Mouse (Mus musculus): ENCODE measurements around the gene Epsti1. TPM values are rescaled to one million over a fixed set of nuclear protein-coding genes. Genes with fewer than 3 reads are reported as not detected.
"Not testable (repeated sequence)": the region's sequence is repeated elsewhere in the genome, so short reads cannot be mapped to it uniquely, and the experiment has no call there.

Epsti1 gene
- polyA plus RNA-seq, 1 experiment = 19.8 TPM

- Histone ChIP-seq H3K36me3 (ENCODE audit: control insufficient read depth, insufficient read depth, low read length) (no peaks in the 10 kb centered on the region), H3K27ac (ENCODE audit: insufficient read depth, low read depth, low read length) (no peak overlapping the region), H3K4me1 (ENCODE audit: control insufficient read depth, insufficient read depth, insufficient read length, low read length) (no peaks in the 10 kb centered on the region), H3K27me3 (ENCODE audit: control insufficient read depth, insufficient read depth, low read length) (no peaks in the 10 kb centered on the region), H3K4me3 (ENCODE audit: low read depth, low read length) (no peak overlapping the region)
- 67% methylated on average over 6 of the region's 6 CpGs for WGBS
- no peak for TF ChIP-seq POLR2A (IDR thresholded peaks at IDR 0.05; ENCODE audit: low read depth, low read length)
- TF ChIP-seq CTCF (IDR thresholded peaks at IDR 0.05; ENCODE audit: extremely low read depth, insufficient read length, insufficient replicate concordance, low read depth, low read length) = no peak
These were observed 32.6 kb upstream of the Epsti1 start for GRCm38 (mm10) chr14:77871380-77871975.

DNA sequence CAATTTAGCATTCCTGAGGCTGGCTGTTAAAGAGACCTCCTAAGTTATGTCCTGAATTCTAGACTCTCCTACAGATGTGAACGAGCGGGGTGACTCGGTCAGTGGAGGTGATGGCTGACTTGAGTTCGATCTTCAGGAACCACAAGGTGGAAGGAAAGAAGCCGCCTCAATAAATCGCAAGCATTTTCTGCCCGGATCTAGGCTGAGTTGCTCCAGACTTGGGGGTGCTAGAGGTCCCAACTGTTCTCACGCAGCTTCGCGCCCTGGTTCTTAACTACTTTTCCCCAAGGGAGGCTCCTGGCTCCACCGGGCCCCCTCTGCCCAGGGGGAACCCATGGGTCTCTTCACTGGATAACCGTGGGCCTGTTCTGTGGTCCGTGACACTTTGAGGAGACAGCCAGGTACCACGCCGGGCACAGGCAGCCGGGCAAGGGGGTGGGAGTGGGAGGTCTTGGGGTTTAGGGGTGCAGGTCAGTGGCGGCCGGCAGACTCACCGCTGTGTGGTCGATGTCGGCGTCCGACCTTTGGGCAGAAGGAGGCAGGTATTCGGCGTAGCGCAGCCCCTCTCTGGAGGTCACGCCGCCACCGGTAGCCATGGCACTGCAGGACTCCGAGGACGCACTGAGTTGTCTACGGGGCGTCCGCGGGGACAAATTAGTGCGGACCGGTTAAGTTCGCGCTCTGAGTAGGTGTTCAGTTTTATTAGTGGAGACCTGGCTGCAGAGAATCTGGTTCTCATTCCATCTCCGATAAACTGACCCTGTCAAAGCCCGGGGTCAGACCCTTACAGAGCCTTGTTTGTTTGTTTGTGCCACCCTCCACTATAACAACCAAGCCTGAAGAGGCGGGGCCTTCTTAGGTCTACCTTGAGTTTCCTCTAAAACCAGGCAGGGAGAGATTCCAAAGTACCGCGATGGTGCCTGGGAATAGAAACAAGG is 29.5 kb upstream of the Epsti1 start, which contains the start of gene Dnajc15:
Gene Dnajc15 (minus strand): TSS at position 822 of the 938 bp plus-strand sequence.
- H3K27me3 ChIP-seq (ENCODE audit: control insufficient read depth, insufficient read depth, low read length) = no peaks in the 10 kb centered on the region
- no peaks in the 10 kb centered on the region for H3K36me3 ChIP-seq (ENCODE audit: control insufficient read depth, insufficient read depth, low read length)
- H3K27ac ChIP-seq (ENCODE audit: insufficient read depth, low read depth, low read length) = no peak within 1 kb of the TSS; the same call in 1 of the 2 replicates
- TF ChIP-seq POLR2A (IDR thresholded peaks at IDR 0.05; ENCODE audit: low read depth, low read length) = no peak
- under 1% methylated on average over 44 of the region's 44 CpGs for WGBS
- H3K4me1 ChIP-seq (ENCODE audit: control insufficient read depth, insufficient read depth, insufficient read length, low read length) = no peaks in the 10 kb centered on the region
- peak within 1 kb of the TSS; percentile 98 for H3K4me3 ChIP-seq (ENCODE audit: low read depth, low read length)

- H3K27me3 ChIP-seq (ENCODE audit: control insufficient read depth, insufficient read depth, low read length) = no peaks in the 10 kb centered on the region
- H3K4me3 ChIP-seq (ENCODE audit: low read depth, low read length) = no peak overlapping the region
- 82% methylated on average over 1 of the region's 1 CpGs for WGBS
- TF ChIP-seq CTCF (IDR thresholded peaks at IDR 0.05; ENCODE audit: extremely low read depth, insufficient read length, insufficient replicate concordance, low read depth, low read length) = no peak
- no peak for TF ChIP-seq POLR2A (IDR thresholded peaks at IDR 0.05; ENCODE audit: low read depth, low read length)
- H3K4me1 ChIP-seq (ENCODE audit: control insufficient read depth, insufficient read depth, insufficient read length, low read length) = no peaks in the 10 kb centered on the region
- H3K27ac ChIP-seq (ENCODE audit: insufficient read depth, low read depth, low read length) = no peak overlapping the region
- no peaks in the 10 kb centered on the region for H3K36me3 ChIP-seq (ENCODE audit: control insufficient read depth, insufficient read depth, low read length)
These were observed 27.8 kb upstream of the Epsti1 start for GRCm38 (mm10) chr14:77876199-77876598.

GRCm38 (mm10) chr14:77877876-77878275 is 26.2 kb upstream of the Epsti1 start:
- not testable (repeated sequence) for H3K4me1 ChIP-seq (ENCODE audit: control insufficient read depth, insufficient read depth, insufficient read length, low read length); H3K4me3 ChIP-seq (ENCODE audit: low read depth, low read length); H3K27me3 ChIP-seq (ENCODE audit: control insufficient read depth, insufficient read depth, low read length); H3K27ac ChIP-seq (ENCODE audit: insufficient read depth, low read depth, low read length); H3K36me3 ChIP-seq (ENCODE audit: control insufficient read depth, insufficient read depth, low read length)
- WGBS = 82% methylated on average over 2 of the region's 2 CpGs

GRCm38 (mm10) chr14:77881998-77882397 is 22.0 kb upstream of the Epsti1 start:
- TF ChIP-seq POLR2A (IDR thresholded peaks at IDR 0.05; ENCODE audit: low read depth, low read length) = no peak
- TF ChIP-seq CTCF (IDR thresholded peaks at IDR 0.05; ENCODE audit: extremely low read depth, insufficient read length, insufficient replicate concordance, low read depth, low read length) = no peak
- Histone ChIP-seq H3K4me1 (ENCODE audit: control insufficient read depth, insufficient read depth, insufficient read length, low read length) (no peaks in the 10 kb centered on the region), H3K36me3 (ENCODE audit: control insufficient read depth, insufficient read depth, low read length) (no peaks in the 10 kb centered on the region), H3K27ac (ENCODE audit: insufficient read depth, low read depth, low read length) (no peak overlapping the region), H3K27me3 (ENCODE audit: control insufficient read depth, insufficient read depth, low read length) (no peaks in the 10 kb centered on the region), H3K4me3 (ENCODE audit: low read depth, low read length) (no peak overlapping the region)
- WGBS = 79% methylated on average over 1 of the region's 1 CpGs

GRCm38 (mm10) chr14:77882669-77883068 is 21.4 kb upstream of the Epsti1 start:
- Histone ChIP-seq H3K27ac (ENCODE audit: insufficient read depth, low read depth, low read length) (no peak overlapping the region), H3K27me3 (ENCODE audit: control insufficient read depth, insufficient read depth, low read length) (no peaks in the 10 kb centered on the region), H3K36me3 (ENCODE audit: control insufficient read depth, insufficient read depth, low read length) (no peaks in the 10 kb centered on the region), H3K4me3 (ENCODE audit: low read depth, low read length) (no peak overlapping the region), H3K4me1 (ENCODE audit: control insufficient read depth, insufficient read depth, insufficient read length, low read length) (no peaks in the 10 kb centered on the region)
- TF ChIP-seq CTCF (IDR thresholded peaks at IDR 0.05; ENCODE audit: extremely low read depth, insufficient read length, insufficient replicate concordance, low read depth, low read length) (no peak), POLR2A (IDR thresholded peaks at IDR 0.05; ENCODE audit: low read depth, low read length) (no peak)
- 82% methylated on average over 6 of the region's 6 CpGs for WGBS

- WGBS = 71% methylated on average over 3 of the region's 3 CpGs
- Histone ChIP-seq H3K4me3 (ENCODE audit: low read depth, low read length) (no peak overlapping the region), H3K4me1 (ENCODE audit: control insufficient read depth, insufficient read depth, insufficient read length, low read length) (no peaks in the 10 kb centered on the region), H3K36me3 (ENCODE audit: control insufficient read depth, insufficient read depth, low read length) (no peaks in the 10 kb centered on the region), H3K27ac (ENCODE audit: insufficient read depth, low read depth, low read length) (no peak overlapping the region), H3K27me3 (ENCODE audit: control insufficient read depth, insufficient read depth, low read length) (no peaks in the 10 kb centered on the region)
- TF ChIP-seq CTCF (IDR thresholded peaks at IDR 0.05; ENCODE audit: extremely low read depth, insufficient read length, insufficient replicate concordance, low read depth, low read length) = no peak
- TF ChIP-seq POLR2A (IDR thresholded peaks at IDR 0.05; ENCODE audit: low read depth, low read length) = no peak
These were observed 17.7 kb upstream of the Epsti1 start for GRCm38 (mm10) chr14:77886376-77886775.

All from small intestine, adult 2 months (tissue).